Mouse (Mus musculus) cerebellum, postnatal 10 days (tissue): ENCODE data around the gene Tmem87b.

ENCODE experiments used
- DNase-seq, 2 experiments: peaks; one replicate each; pipeline ENCODE4 v3.0.0; 2021; ENCODE audit warnings: mixed read lengths in 2 of 2

Gene Tmem87b

GRCm38 (mm10) chr2:128820631-128821030, 2.7 kb downstream of the Tmem87b start:
- DNase-seq, result no peak

GRCm38 (mm10) chr2:128823893-128824292, 6.0 kb downstream of the Tmem87b start:
- DNase-seq, result no peak

GRCm38 (mm10) chr2:128827787-128828186, 9.9 kb downstream of the Tmem87b start:
- no peak for DNase-seq

- no peak for DNase-seq
Measured at GRCm38 (mm10) chr2:128832611-128833010, 14.7 kb downstream of the Tmem87b start.

GRCm38 (mm10) chr2:128833035-128833434, 15.1 kb downstream of the Tmem87b start:
- DNase-seq, result no peak

- DNase-seq, result no peak
Measured at GRCm38 (mm10) chr2:128833435-128833834, 15.5 kb downstream of the Tmem87b start.

- DNase-seq, result no peak
Measured at GRCm38 (mm10) chr2:128837531-128837930, 19.6 kb downstream of the Tmem87b start.

- no peak for DNase-seq
Measured at GRCm38 (mm10) chr2:128838611-128839010, 20.7 kb downstream of the Tmem87b start.

- DNase-seq, result no peak
Measured at GRCm38 (mm10) chr2:128839501-128839900, 21.6 kb downstream of the Tmem87b start.

- no peak for DNase-seq
Measured at GRCm38 (mm10) chr2:128842437-128842836, 24.5 kb downstream of the Tmem87b start.

GRCm38 (mm10) chr2:128850036-128850435, 32.1 kb downstream of the Tmem87b start:
- DNase-seq, result no peak

- DNase-seq, result no peak
Measured at GRCm38 (mm10) chr2:128856673-128857072, 38.8 kb downstream of the Tmem87b start.

- no peak for DNase-seq
Measured at GRCm38 (mm10) chr2:128858962-128859361, 41.0 kb downstream of the Tmem87b start.

- DNase-seq, result peak; percentile 20 to 27
Measured at GRCm38 (mm10) chr2:128859861-128860260, 41.9 kb downstream of the Tmem87b start.

- no peak for DNase-seq
Measured at GRCm38 (mm10) chr2:128862636-128863035, 44.7 kb downstream of the Tmem87b start, which contains the start of gene Fbln7. Gene Fbln7 (plus strand): TSS chr2:128862981.

GRCm38 (mm10) chr2:128863777-128864331, 45.9 kb downstream of the Tmem87b start:
- peak; percentile 60 to 70 for DNase-seq

GRCm38 (mm10) chr2:128865061-128865460, 47.1 kb downstream of the Tmem87b start:
- no peak for DNase-seq

- DNase-seq, result no peak
Measured at GRCm38 (mm10) chr2:128871656-128872055, 53.7 kb downstream of the Tmem87b start.

- DNase-seq, result no peak
Measured at GRCm38 (mm10) chr2:128872256-128872655, 54.3 kb downstream of the Tmem87b start.

- DNase-seq, result no peak
Measured at GRCm38 (mm10) chr2:128875526-128875925, 57.6 kb downstream of the Tmem87b start.

- DNase-seq, result peak; percentile 25 to 29
Measured at GRCm38 (mm10) chr2:128881236-128881635, 63.3 kb downstream of the Tmem87b start.

GRCm38 (mm10) chr2:128885225-128885811, 67.4 kb downstream of the Tmem87b start:
- no peak for DNase-seq

GRCm38 (mm10) chr2:128887866-128888550, 70.1 kb downstream of the Tmem87b start:
- no peak for DNase-seq

GRCm38 (mm10) chr2:128890661-128891335, 72.9 kb downstream of the Tmem87b start:
- peak in 1 of 2 experiments; percentile 31 for DNase-seq
